Mouse (Mus musculus): ENCODE measurements around the gene Ttll1. TPM values are rescaled to one million over a fixed set of nuclear protein-coding genes. Genes with fewer than 3 reads are reported as not detected.

Gene Ttll1
- 12.6 and 15.3 TPM in 2 replicates for polyA plus RNA-seq (2014; fragmentation: Nextera tagmentation; extraction: Ambion mirVana)

DNA sequence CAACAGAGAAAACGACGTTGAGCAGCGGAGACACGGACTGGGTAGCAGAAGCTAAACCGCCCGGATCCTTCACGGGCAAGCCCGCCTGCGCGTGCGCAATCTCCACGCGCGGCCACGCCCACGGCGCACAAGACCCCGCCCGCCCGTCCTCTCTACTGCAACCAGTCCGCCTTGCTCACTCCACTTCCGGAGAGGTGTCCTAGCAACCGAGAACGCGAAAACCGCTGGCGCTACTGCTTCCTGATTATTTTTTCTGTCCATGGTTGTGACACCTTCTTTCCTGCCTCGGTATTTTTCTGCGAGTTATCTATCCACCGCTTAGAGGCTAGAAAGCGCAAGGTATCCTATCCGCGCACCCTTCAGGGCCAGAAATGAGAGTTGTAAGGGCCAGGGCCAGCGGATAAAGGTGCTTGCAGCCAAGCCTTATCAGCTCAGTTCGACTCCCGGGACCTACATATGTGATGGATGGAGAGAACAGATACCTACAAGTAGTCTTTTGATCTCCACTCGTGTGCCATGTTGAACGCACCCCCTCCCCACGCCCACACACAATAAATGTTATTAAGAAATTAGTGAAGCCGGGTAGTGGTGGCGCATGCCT lies at the start of gene Ttll1:
TSS of gene Ttll1 (minus strand) at position 89 of the 601 bp plus-strand sequence.
- H3K27ac ChIP-seq (ENCODE audit: low read depth), result 0 out of 2 replicates have a peak within 1 kb of the TSS, but pooled peaks have one; percentile 33
- peak; percentile 95 for ATAC-seq (replicated peaks; ENCODE audit: low FRiP score, low TSS enrichment, low read depth)
- no peaks in the 10 kb centered on the region for H3K9me3 ChIP-seq (ENCODE audit: control insufficient read depth, low read length)
- H3K9ac ChIP-seq (ENCODE audit: low read length), result peak within 1 kb of the TSS; percentile 44
- peak; percentile 95 for DNase-seq (ENCODE audit: low spot score)
- no peaks in the 10 kb centered on the region; the same call in 1 of the 2 replicates for H3K27me3 ChIP-seq (replicated peaks; ENCODE audit: control insufficient read depth, insufficient read depth, low read length)
- no peaks in the 10 kb centered on the region for H3K36me3 ChIP-seq (ENCODE audit: control insufficient read depth, insufficient read depth, low read length)
- peak within 1 kb of the TSS; percentile 82 for H3K4me2 ChIP-seq (ENCODE audit: low read length)
- WGBS, result 11% methylated on average over 41 of the region's 41 CpGs
- H3K4me1 ChIP-seq (replicated peaks; ENCODE audit: control insufficient read depth, insufficient read depth, low read length), result no peaks in the 10 kb centered on the region
- peak within 1 kb of the TSS; percentile 61 for H3K4me3 ChIP-seq (ENCODE audit: low read depth, low read length)

DNA sequence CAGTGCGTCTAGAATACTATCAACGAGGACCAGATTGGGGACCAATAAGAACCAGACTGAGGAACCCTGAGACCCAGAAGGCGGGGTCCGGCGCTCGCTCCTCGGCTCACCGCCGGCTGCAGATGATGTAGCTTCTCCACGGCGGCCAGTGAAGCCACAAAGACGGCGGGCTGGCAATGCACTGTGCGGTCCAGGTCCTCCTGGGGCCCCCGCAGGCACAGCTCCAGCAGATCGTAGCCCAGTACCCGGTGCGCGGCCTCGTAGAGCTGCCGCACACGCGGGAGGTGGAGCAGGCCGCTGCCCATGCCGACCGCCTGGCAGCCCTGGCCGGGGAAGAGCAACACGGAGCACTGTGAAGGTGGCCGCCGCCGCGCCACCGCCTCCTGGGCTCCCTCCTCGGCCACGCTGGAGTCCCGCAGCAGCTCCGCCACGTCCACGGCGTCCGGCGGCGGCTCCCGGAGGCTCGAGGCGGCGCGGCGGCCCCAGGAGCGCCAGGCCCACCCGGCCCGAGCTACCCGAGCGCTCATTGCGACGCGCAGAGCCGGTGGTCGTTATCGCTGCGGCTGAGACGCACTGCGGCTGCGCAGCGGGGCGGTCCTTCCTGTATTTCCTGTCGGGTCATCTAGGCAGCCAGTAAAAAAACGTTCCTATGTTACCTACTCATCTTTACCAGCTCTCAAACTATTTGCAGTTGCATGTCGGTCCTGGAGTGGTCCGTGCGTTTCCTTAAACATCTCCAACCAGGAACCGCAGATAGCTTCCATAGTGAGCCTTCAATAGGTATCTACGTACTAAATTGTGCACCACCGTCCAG lies 44.7 kb upstream of the Ttll1 start:
- Histone ChIP-seq H3K9me3 (ENCODE audit: control insufficient read depth, low read length) (no peaks in the 10 kb centered on the region), H3K4me1 (replicated peaks; ENCODE audit: control insufficient read depth, insufficient read depth, low read length) (0 out of 2 replicates have a peak, but pooled peaks cover 5% of the 10 kb centered on the region), H3K27me3 (replicated peaks; ENCODE audit: control insufficient read depth, insufficient read depth, low read length) (no peaks in the 10 kb centered on the region), H3K36me3 (ENCODE audit: control insufficient read depth, insufficient read depth, low read length) (peaks cover 23% of the 10 kb centered on the region), H3K9ac (ENCODE audit: low read length) (peak overlapping the region; percentile 86), H3K4me2 (ENCODE audit: low read length) (peak overlapping the region; percentile 80), H3K4me3 (ENCODE audit: low read depth, low read length) (peak overlapping the region; percentile 91), H3K27ac (ENCODE audit: low read depth) (peak overlapping the region; percentile 90)
- peak; percentile 88 for ATAC-seq (replicated peaks; ENCODE audit: low FRiP score, low TSS enrichment, low read depth)
- WGBS, result under 1% methylated on average over 74 of the region's 74 CpGs
- DNase-seq (ENCODE audit: low spot score), result peak; percentile 92

DNA sequence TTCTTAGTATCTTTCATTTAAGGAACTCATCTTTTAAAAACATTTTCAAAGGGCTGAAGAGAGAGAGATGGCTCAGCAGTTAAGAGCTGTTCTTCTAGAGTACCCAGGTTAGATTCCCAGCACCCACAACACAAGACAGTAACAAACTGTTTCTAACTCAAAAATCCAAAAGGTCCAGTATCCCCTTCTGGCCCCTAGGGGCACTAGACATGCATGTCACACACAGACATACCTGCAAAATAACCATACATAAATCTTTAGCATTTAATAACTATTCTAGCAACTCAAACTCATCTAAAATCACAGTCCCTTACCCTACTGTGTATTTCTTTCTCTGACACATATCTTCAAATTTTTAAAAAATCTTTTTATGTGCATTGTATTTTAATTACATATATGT lies 43.1 kb upstream of the Ttll1 start:
- ATAC-seq (replicated peaks; ENCODE audit: low FRiP score, low TSS enrichment, low read depth) (no peak), DNase-seq (ENCODE audit: low spot score) (no peak)
- H3K9me3 ChIP-seq (ENCODE audit: control insufficient read depth, low read length), result no peaks in the 10 kb centered on the region
- H3K9ac ChIP-seq (ENCODE audit: low read length), result no peak overlapping the region
- H3K27ac ChIP-seq (ENCODE audit: low read depth), result no peak overlapping the region
- H3K27me3 ChIP-seq (replicated peaks; ENCODE audit: control insufficient read depth, insufficient read depth, low read length), result no peaks in the 10 kb centered on the region
- H3K4me3 ChIP-seq (ENCODE audit: low read depth, low read length), result no peak overlapping the region
- H3K36me3 ChIP-seq (ENCODE audit: control insufficient read depth, insufficient read depth, low read length), result peaks cover 38% of the 10 kb centered on the region
- 0 out of 2 replicates have a peak, but pooled peaks cover 5% of the 10 kb centered on the region for H3K4me1 ChIP-seq (replicated peaks; ENCODE audit: control insufficient read depth, insufficient read depth, low read length)
- no peak overlapping the region for H3K4me2 ChIP-seq (ENCODE audit: low read length)

DNA sequence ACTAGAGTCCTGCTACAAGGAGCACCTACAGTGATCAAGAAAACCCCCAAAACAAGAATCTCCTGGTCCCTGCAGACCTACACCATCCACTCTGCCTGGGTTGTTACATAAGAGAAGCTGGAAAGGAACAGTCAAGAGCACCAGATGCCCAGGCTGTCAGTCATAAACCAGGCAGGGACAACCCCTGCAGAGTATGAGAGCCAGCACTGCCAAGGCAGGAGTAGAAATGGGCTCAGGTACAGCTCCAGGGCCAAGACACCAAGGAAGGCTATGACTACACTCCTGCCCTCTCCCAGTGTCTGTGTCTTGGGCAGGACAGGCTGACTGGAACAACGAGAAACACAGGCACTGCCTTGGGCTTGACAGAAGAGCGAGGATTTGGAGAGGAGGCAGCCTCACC lies 39.4 kb upstream of the Ttll1 start:
- Histone ChIP-seq H3K27ac (ENCODE audit: low read depth) (no peak overlapping the region), H3K4me2 (ENCODE audit: low read length) (no peak overlapping the region)
- WGBS, result 81% methylated on average over 2 of the region's 2 CpGs

DNA sequence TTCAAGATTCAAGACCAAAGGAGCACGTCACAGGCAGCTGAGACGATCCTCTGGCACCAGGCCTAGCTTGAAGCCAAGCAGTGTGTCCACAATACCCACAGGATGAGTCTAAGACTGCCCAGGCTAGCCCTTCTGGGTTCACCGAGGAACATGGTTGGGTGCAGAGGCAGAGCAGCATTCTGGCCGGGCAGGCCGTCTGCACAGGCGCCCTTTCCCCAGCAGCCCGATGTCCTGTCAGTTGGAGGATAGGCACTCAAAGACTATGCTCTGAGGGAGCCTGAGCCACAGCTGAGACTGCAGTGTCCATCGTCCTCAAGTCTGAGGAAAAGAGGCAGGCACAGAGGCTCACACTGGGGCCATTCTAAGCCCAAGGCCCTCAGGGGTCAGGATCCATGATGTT lies 36.5 kb upstream of the Ttll1 start:
- 91% methylated on average over 8 of the region's 8 CpGs for WGBS
- Histone ChIP-seq H3K4me3 (ENCODE audit: low read depth, low read length) (no peak overlapping the region), H3K27me3 (replicated peaks; ENCODE audit: control insufficient read depth, insufficient read depth, low read length) (no peaks in the 10 kb centered on the region), H3K36me3 (ENCODE audit: control insufficient read depth, insufficient read depth, low read length) (peaks cover 70% of the 10 kb centered on the region), H3K4me1 (replicated peaks; ENCODE audit: control insufficient read depth, insufficient read depth, low read length) (no peaks in the 10 kb centered on the region), H3K27ac (ENCODE audit: low read depth) (no peak overlapping the region), H3K9ac (ENCODE audit: low read length) (no peak overlapping the region), H3K4me2 (ENCODE audit: low read length) (no peak overlapping the region), H3K9me3 (ENCODE audit: control insufficient read depth, low read length) (no peaks in the 10 kb centered on the region)
- no peak for ATAC-seq (replicated peaks; ENCODE audit: low FRiP score, low TSS enrichment, low read depth)
- DNase-seq (ENCODE audit: low spot score), result no peak

More for the DNA sequence above, 39.4 kb upstream of the Ttll1 start:
- ATAC-seq (replicated peaks; ENCODE audit: low FRiP score, low TSS enrichment, low read depth) (no peak), DNase-seq (ENCODE audit: low spot score) (no peak)
- Histone ChIP-seq H3K27me3 (replicated peaks; ENCODE audit: control insufficient read depth, insufficient read depth, low read length) (no peaks in the 10 kb centered on the region), H3K9me3 (ENCODE audit: control insufficient read depth, low read length) (no peaks in the 10 kb centered on the region), H3K36me3 (ENCODE audit: control insufficient read depth, insufficient read depth, low read length) (peaks cover 75% of the 10 kb centered on the region), H3K4me3 (ENCODE audit: low read depth, low read length) (no peak overlapping the region), H3K4me1 (replicated peaks; ENCODE audit: control insufficient read depth, insufficient read depth, low read length) (0 out of 2 replicates have a peak, but pooled peaks cover 5% of the 10 kb centered on the region), H3K9ac (ENCODE audit: low read length) (no peak overlapping the region)

DNA sequence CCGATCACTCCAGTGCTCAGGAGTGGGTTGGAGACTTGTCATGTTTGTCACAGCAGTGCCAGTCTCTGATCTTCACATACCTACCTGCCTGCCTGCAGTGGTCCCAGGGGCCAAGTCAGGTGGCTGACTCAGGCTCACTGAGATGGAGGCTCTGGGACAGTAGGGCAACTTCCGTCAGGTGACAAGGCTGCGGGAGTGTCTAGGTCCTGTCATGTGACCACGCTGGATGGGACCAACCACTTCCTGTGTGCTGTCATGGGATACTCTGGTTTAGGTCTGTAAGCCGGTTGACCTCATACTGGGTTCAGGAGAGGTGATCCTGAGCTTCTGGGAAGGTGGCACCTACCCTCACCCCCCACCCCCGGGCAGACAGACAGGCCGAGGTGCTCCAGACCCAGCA lies 35.3 kb upstream of the Ttll1 start:
- Histone ChIP-seq H3K4me1 (replicated peaks; ENCODE audit: control insufficient read depth, insufficient read depth, low read length) (no peaks in the 10 kb centered on the region), H3K9ac (ENCODE audit: low read length) (no peak overlapping the region), H3K4me3 (ENCODE audit: low read depth, low read length) (no peak overlapping the region), H3K36me3 (ENCODE audit: control insufficient read depth, insufficient read depth, low read length) (peaks cover 62% of the 10 kb centered on the region), H3K27me3 (replicated peaks; ENCODE audit: control insufficient read depth, insufficient read depth, low read length) (no peaks in the 10 kb centered on the region), H3K9me3 (ENCODE audit: control insufficient read depth, low read length) (no peaks in the 10 kb centered on the region), H3K4me2 (ENCODE audit: low read length) (no peak overlapping the region), H3K27ac (ENCODE audit: low read depth) (no peak overlapping the region)
- WGBS, result 84% methylated on average over 7 of the region's 7 CpGs
- ATAC-seq (replicated peaks; ENCODE audit: low FRiP score, low TSS enrichment, low read depth) (no peak), DNase-seq (ENCODE audit: low spot score) (no peak)

DNA sequence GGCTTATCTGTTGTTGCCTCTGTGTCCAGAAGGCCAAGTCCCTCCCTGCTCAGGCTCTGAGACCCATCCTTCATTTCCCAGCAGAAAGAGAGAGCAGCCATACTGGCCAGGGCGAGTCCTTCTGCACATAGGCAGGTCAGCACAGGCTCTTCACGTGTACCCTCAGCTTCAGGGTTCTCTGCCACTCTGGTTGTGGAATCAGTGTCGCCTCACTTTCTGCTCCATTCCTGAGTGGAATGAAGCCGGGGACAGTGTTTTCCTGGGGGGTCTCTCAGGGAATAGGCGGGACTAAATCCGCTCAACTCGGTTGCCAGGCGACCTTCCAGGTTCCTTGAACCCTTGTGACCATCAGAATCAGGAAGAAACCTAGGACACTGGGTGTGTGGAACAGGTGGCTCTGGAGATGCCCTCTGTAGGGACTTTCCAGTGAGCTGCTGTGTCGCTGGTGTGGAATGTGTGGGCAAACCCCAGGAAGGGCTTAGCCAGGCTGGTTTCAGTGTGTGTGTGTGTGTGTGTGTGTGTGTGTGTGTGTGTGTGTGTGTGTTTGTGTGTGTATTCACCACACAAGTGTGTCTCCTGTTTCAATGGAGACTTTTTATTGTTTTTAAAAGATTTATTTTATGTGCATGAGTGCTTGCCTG lies 31.1 kb upstream of the Ttll1 start:
- no peak for ATAC-seq (replicated peaks; ENCODE audit: low FRiP score, low TSS enrichment, low read depth)
- H3K36me3 ChIP-seq (ENCODE audit: control insufficient read depth, insufficient read depth, low read length), result peaks cover 19% of the 10 kb centered on the region
- 74% methylated on average over 9 of the region's 9 CpGs for WGBS

DNA sequence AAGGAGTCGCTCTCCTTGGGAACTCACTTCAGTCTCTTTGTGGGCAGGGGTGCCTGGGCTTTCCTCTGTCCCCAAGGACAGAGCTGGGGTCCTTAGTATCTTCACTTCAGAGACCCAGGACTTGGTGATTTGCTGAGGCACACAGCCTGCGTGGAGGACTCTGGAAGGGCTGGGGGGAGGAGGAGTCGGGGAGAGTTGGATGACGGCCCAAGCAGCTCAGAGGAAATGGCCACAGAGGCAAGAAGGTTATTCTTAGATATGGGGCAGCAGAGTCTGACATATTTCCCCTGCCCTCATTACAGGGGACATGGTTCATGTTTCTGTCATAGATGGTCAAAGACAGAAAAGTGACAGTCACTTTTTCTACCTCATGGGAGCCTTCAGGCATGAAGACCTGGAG lies 29.2 kb upstream of the Ttll1 start:
- Histone ChIP-seq H3K27ac (ENCODE audit: low read depth) (no peak overlapping the region), H3K27me3 (replicated peaks; ENCODE audit: control insufficient read depth, insufficient read depth, low read length) (no peaks in the 10 kb centered on the region), H3K4me1 (replicated peaks; ENCODE audit: control insufficient read depth, insufficient read depth, low read length) (peaks cover 4% of the 10 kb centered on the region; the same call in 1 of the 2 replicates), H3K9me3 (ENCODE audit: control insufficient read depth, low read length) (no peaks in the 10 kb centered on the region), H3K9ac (ENCODE audit: low read length) (no peak overlapping the region), H3K4me3 (ENCODE audit: low read depth, low read length) (no peak overlapping the region), H3K36me3 (ENCODE audit: control insufficient read depth, insufficient read depth, low read length) (0 out of 2 replicates have a peak, but pooled peaks cover under 1% of the 10 kb centered on the region), H3K4me2 (ENCODE audit: low read length) (no peak overlapping the region)
- WGBS, result 52% methylated on average over 4 of the region's 4 CpGs
- DNase-seq (ENCODE audit: low spot score), result no peak
- no peak for ATAC-seq (replicated peaks; ENCODE audit: low FRiP score, low TSS enrichment, low read depth)

More for the DNA sequence above, 31.1 kb upstream of the Ttll1 start:
- Histone ChIP-seq H3K9me3 (ENCODE audit: control insufficient read depth, low read length) (no peaks in the 10 kb centered on the region), H3K27me3 (replicated peaks; ENCODE audit: control insufficient read depth, insufficient read depth, low read length) (no peaks in the 10 kb centered on the region), H3K4me2 (ENCODE audit: low read length) (no peak overlapping the region), H3K27ac (ENCODE audit: low read depth) (no peak overlapping the region), H3K4me3 (ENCODE audit: low read depth, low read length) (no peak overlapping the region), H3K4me1 (replicated peaks; ENCODE audit: control insufficient read depth, insufficient read depth, low read length) (peaks cover 4% of the 10 kb centered on the region; the same call in 1 of the 2 replicates), H3K9ac (ENCODE audit: low read length) (no peak overlapping the region)
- DNase-seq (ENCODE audit: low spot score), result no peak
